Mouse (Mus musculus) intestine, embryonic 14.5 days (tissue): Measurements from ENCODE around the gene Rap1gap2. TPM values are rescaled to one million over a fixed set of nuclear protein-coding genes. Genes with fewer than 3 reads are reported as not detected.
A peak's percentile ranks its signal among the peaks of the same experiment; 100 is the strongest.

Experiments used
- ATAC-seq: fragments of 200-750 bp; cut with Nextera tagmentation; replicated peaks from 2 replicates; pipeline ENCODE4 v1.8.0; 2017; ENCODE audit warnings: low read depth, moderate number of reproducible peaks, moderate TSS enrichment, moderate library complexity; ENCODE audit not compliant: low FRiP score, low TSS enrichment
- DNase-seq: peaks from one replicate; pipeline ENCODE4 v3.0.0-alpha.2; 2018; ENCODE audit warnings: low spot score
- H3K27ac ChIP-seq: fragments of 300-500 bp; sonication (generic); 2 replicates; pipeline ENCODE4 v1.5.1; 2014; ENCODE audit warnings: low read depth, mild to moderate bottlenecking, control low read depth
- H3K27me3 ChIP-seq: fragments of 300-500 bp; sonication (generic); replicated peaks from 2 replicates; pipeline ENCODE4 v1.6.1; 2014; ENCODE audit warnings: low read length, control low read depth; ENCODE audit not compliant: control insufficient read depth, insufficient read depth
- H3K36me3 ChIP-seq: fragments of 300-500 bp; sonication (generic); 2 replicates; pipeline ENCODE4 v1.6.1; 2014; ENCODE audit warnings: low read length, control low read depth; ENCODE audit not compliant: control insufficient read depth, insufficient read depth
- H3K4me1 ChIP-seq: fragments of 300-500 bp; sonication (generic); replicated peaks from 2 replicates; pipeline ENCODE4 v1.6.1; 2014; ENCODE audit warnings: low read length, control low read depth, mixed read lengths; ENCODE audit not compliant: control insufficient read depth, insufficient read depth
- H3K4me2 ChIP-seq: fragments of 300-500 bp; sonication (generic); 2 replicates; pipeline ENCODE4 v1.6.1; 2014; ENCODE audit warnings: low read length
- H3K4me3 ChIP-seq: fragments of 300-500 bp; sonication (generic); 2 replicates; pipeline ENCODE4 v1.5.1; 2014; ENCODE audit warnings: low read depth, low read length, control low read depth, mixed read lengths
- H3K9ac ChIP-seq: fragments of 300-500 bp; sonication (generic); 2 replicates; pipeline ENCODE4 v1.6.1; 2014; ENCODE audit warnings: mild to moderate bottlenecking, low read length
- H3K9me3 ChIP-seq: fragments of 300-500 bp; sonication (generic); 2 replicates; pipeline ENCODE4 v1.6.1; 2016; ENCODE audit warnings: low read length, control low read depth; ENCODE audit not compliant: control insufficient read depth
- WGBS: fragments of 180-500 bp; shearing (Covaris S2); extraction: QIAGEN DNeasy Blood & Tissue Kit; methylation state at CpG from one replicate; pipeline ENCODE4 v1.1.7; 2014; 5-methylcytosine and 5-hydroxymethylcytosine counted together
- polyA plus RNA-seq: library from polyadenylated mRNA; unstranded; fragments of >200 nt; fragmentation: Nextera tagmentation; extraction: Ambion mirVana; gene quantifications from 2 replicates; pipeline ENCODE4 v1.2.1, GENCODE M21; 2014

The Rap1gap2 gene
- polyA plus RNA-seq, 1 experiment from 2014 or later, result 11.6 TPM

DNA sequence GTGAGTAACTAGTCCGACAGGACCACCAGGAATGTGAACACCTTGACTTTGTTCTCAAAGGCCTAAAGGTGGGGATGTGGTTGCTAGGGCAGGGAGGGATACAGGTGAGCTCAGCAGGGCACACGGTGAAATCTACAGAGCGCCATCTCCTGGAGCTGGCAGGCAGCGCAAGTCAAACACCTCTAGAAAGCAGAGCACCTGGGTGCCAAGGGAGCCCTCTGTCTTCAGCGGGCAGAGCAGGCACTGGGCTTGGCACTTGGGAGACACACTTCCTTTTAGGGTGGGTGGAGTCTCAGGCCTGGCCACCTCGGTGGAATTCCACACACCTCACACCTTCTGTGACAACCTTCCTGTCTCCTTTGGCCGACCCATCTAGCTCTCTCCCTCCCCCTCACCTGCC is 145.0 kb downstream of the Rap1gap2 start:
- ATAC-seq (0 out of 2 replicates have a peak, but pooled peaks have one; percentile 33), DNase-seq (no peak)
- no peaks in the 10 kb centered on the region for H3K36me3 ChIP-seq
- no peak overlapping the region for H3K9ac ChIP-seq
- no peaks in the 10 kb centered on the region for H3K9me3 ChIP-seq
- no peaks in the 10 kb centered on the region for H3K27me3 ChIP-seq
- no peak overlapping the region for H3K4me2 ChIP-seq
- WGBS, result 40% methylated on average over 7 of the region's 7 CpGs
- H3K27ac ChIP-seq, result no peak overlapping the region
- H3K4me1 ChIP-seq, result peaks cover 19% of the 10 kb centered on the region
- no peak overlapping the region for H3K4me3 ChIP-seq

DNA sequence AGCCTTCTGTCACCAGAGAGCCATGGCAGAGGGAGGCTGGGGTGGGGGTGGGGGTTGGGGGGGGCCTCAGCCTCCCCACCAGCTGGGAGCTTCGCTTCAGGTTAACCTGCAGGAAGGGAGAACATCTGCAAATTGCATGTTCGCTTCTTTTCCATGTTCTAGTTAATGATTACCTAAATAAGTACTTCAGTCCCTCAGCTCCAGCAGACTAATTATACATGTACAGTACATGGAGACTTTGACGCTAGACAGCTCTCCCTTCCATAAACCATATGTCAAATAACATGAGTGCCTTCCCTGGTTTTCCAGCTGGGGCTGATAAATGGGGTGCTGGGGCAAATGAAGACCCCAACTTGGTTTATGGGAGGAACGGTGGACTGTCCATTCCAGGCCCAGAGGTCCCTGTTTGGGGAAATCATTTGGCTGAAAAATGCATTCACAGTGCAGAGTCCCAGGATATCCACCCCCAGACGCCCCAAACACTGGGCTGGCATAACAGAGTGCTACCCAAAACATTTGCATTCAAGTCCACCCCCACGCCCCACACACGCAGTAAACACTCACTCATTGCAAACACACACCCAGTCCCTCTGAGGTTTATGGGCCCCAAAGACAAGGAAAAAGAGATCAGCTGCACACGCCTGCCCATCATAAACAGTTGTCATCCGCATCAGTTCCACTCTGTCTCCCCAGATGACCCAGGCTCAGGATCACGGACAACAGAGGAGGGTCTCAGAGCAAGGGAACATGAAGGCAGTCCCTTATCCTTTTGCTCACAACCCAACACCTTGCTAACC is 146.3 kb downstream of the Rap1gap2 start:
- 27% methylated on average over 10 of the region's 10 CpGs for WGBS
- no peak overlapping the region for H3K27ac ChIP-seq

DNA sequence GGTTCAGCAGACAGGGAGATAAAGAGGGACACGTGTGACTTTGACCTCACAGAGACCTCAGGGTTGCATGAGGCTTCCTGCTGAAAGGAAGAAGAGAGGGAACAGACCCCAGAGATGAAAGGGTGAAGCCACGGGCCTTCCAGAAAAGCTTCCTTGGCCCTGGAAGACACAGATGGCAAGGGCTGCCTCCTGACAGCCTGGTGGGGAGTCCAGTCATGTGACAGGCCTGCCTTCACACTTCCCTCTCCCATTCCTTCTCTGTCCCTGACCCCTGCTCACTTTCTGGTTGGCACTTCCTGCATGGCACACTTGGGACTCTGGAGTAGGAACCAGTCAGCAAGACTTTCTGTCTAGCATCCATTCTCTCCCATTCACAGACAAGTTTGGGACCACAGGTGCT is 148.1 kb downstream of the Rap1gap2 start:
- 44% methylated on average over 2 of the region's 2 CpGs for WGBS
- no peaks in the 10 kb centered on the region for H3K9me3 ChIP-seq
- no peak overlapping the region for H3K4me2 ChIP-seq
- DNase-seq (no peak), ATAC-seq (no peak)
- no peaks in the 10 kb centered on the region for H3K27me3 ChIP-seq
- H3K4me3 ChIP-seq, result no peak overlapping the region
- peaks cover 12% of the 10 kb centered on the region for H3K4me1 ChIP-seq
- no peaks in the 10 kb centered on the region for H3K36me3 ChIP-seq
- H3K27ac ChIP-seq, result no peak overlapping the region
- no peak overlapping the region for H3K9ac ChIP-seq

More for the DNA sequence above, 146.3 kb downstream of the Rap1gap2 start:
- Histone ChIP-seq H3K4me2 (no peak overlapping the region), H3K4me1 (peaks cover 19% of the 10 kb centered on the region), H3K9me3 (no peaks in the 10 kb centered on the region), H3K36me3 (no peaks in the 10 kb centered on the region), H3K27me3 (no peaks in the 10 kb centered on the region), H3K4me3 (no peak overlapping the region), H3K9ac (no peak overlapping the region)
- DNase-seq, result no peak
- ATAC-seq, result 0 out of 2 replicates have a peak, but pooled peaks have one; percentile 34

DNA sequence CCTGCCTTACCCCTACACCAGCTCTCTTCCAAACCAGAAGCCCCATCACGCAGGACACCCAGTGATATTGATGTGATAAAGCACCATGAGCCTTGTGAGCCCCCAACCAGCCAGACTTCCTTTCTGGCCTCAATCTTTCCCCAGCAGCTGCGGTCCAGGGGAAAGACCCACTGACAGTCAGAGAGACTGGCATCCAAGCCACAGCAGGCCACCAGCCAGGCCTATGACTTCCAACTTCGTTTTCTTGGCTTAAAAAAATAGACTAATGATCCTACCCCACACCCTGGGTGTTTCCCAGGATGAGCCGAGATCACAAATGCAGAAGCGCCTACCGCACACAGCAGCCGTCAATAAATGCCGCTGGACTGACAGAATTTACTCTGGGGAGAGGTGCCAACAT is 151.1 kb downstream of the Rap1gap2 start:
- Histone ChIP-seq H3K27ac (no peak overlapping the region), H3K4me2 (no peak overlapping the region), H3K4me3 (no peak overlapping the region), H3K9me3 (no peaks in the 10 kb centered on the region), H3K27me3 (no peaks in the 10 kb centered on the region), H3K9ac (no peak overlapping the region), H3K36me3 (no peaks in the 10 kb centered on the region), H3K4me1 (peaks cover 7% of the 10 kb centered on the region; the same call in 1 of the 2 replicates)
- DNase-seq (no peak), ATAC-seq (no peak)
- 86% methylated on average over 8 of the region's 8 CpGs for WGBS

DNA sequence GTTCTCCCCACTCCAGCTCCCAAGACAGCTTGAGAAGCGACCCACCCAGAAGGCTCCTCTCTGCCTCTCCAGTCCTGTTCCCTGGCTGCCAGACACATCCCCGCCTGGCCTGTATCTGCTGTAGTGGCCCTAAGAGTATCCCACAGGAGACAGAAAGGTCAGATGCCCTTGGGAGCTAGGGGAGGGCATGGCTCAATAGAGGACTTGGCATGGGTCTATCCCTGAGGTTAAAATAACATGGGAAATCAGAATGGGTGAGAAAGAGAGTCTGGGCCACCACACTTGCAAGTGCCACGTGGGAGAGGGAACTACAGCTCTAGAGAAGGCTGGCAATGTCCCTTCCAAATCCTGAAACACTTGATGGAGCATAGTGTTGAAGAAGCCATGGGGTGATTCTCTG is 152.3 kb downstream of the Rap1gap2 start:
- no peaks in the 10 kb centered on the region for H3K27me3 ChIP-seq
- 80% methylated on average over 3 of the region's 3 CpGs for WGBS
- no peak overlapping the region for H3K27ac ChIP-seq
- DNase-seq (no peak), ATAC-seq (no peak)
- no peaks in the 10 kb centered on the region for H3K36me3 ChIP-seq
- no peaks in the 10 kb centered on the region for H3K4me1 ChIP-seq
- H3K4me2 ChIP-seq, result no peak overlapping the region
- no peak overlapping the region for H3K4me3 ChIP-seq
- H3K9ac ChIP-seq, result no peak overlapping the region
- H3K9me3 ChIP-seq, result no peaks in the 10 kb centered on the region

DNA sequence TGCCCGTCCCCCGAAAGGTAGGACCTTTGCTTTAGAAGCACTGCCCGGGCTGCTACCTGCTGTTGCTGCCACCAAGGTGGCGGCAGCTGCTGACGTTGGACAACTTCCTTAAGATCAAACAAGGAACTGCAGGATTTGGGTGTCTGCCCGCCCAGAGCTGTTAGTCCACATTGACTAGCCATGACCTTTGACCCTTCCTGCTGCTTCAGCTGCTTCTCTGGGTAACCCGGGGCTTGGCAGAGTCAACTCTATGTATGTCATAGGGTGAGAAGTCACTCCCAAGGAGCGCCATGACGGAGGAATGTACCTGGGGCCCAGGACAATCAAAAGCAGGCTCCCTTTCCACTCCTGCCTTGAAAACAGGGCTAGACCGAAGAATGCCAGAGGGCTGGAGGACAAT is 153.5 kb downstream of the Rap1gap2 start:
- H3K4me2 ChIP-seq, result no peak overlapping the region
- ATAC-seq (0 out of 2 replicates have a peak, but pooled peaks have one; percentile 14), DNase-seq (no peak)
- 64% methylated on average over 10 of the region's 10 CpGs for WGBS
- H3K9me3 ChIP-seq, result no peaks in the 10 kb centered on the region
- no peaks in the 10 kb centered on the region for H3K36me3 ChIP-seq
- H3K4me3 ChIP-seq, result no peak overlapping the region
- H3K27ac ChIP-seq, result no peak overlapping the region
- H3K27me3 ChIP-seq, result no peaks in the 10 kb centered on the region
- H3K4me1 ChIP-seq, result no peaks in the 10 kb centered on the region
- no peak overlapping the region for H3K9ac ChIP-seq

DNA sequence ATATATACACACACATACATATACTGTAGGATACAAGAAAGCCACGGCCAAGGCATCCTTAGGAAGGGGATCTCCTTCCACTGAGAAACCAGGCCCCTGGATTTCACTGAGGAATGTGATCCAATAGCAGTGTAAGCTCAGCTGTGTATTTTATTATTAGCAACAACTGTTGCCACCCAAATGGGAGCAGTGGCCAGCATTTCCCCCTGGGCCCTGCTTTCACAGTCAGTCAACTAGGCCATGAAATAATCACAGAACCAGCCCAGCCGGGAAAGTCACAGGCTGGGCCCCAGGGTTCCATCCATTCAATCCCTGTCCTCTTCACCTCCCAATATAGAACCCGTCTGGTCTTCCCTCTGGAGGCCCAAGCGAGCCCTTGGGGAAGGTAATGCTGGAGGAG is 162.2 kb downstream of the Rap1gap2 start:
- H3K27me3 ChIP-seq, result no peaks in the 10 kb centered on the region
- H3K9ac ChIP-seq, result no peak overlapping the region
- H3K27ac ChIP-seq, result no peak overlapping the region
- ATAC-seq (no peak), DNase-seq (no peak)
- no peak overlapping the region for H3K4me2 ChIP-seq
- H3K36me3 ChIP-seq, result no peaks in the 10 kb centered on the region
- no peaks in the 10 kb centered on the region for H3K4me1 ChIP-seq
- 63% methylated on average over 4 of the region's 4 CpGs for WGBS
- peaks cover 6% of the 10 kb centered on the region; the same call in 1 of the 2 replicates for H3K9me3 ChIP-seq
- H3K4me3 ChIP-seq, result no peak overlapping the region

DNA sequence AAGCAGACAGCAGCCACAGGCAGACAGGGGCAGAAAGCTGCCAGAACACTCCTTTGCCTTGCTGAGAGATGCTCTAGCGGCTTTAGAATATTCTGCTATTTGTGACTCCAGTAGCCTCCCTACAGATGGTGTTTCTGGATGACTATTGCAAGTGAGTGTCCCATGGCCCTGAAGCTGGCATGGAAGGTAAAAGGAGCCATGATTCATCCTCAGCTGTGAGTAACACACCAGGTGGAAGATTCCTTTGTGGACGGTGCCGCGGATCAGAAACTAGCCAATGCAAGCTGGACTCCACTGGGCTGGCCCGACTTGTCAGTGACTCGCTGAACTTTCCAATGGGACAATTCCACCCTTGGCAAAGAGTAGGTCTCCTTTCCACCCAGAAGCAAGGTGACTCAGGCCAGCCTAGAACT is 162.7 kb downstream of the Rap1gap2 start:
- no peaks in the 10 kb centered on the region for H3K27me3 ChIP-seq
- 84% methylated on average over 6 of the region's 6 CpGs for WGBS
- no peak overlapping the region for H3K9ac ChIP-seq
- no peaks in the 10 kb centered on the region for H3K4me1 ChIP-seq
- H3K27ac ChIP-seq, result no peak overlapping the region
- ATAC-seq, result no peak
- no peak overlapping the region for H3K4me2 ChIP-seq
- no peak overlapping the region for H3K4me3 ChIP-seq
- H3K9me3 ChIP-seq, result peaks cover 6% of the 10 kb centered on the region; the same call in 1 of the 2 replicates
- no peaks in the 10 kb centered on the region for H3K36me3 ChIP-seq
- DNase-seq, result no peak

DNA sequence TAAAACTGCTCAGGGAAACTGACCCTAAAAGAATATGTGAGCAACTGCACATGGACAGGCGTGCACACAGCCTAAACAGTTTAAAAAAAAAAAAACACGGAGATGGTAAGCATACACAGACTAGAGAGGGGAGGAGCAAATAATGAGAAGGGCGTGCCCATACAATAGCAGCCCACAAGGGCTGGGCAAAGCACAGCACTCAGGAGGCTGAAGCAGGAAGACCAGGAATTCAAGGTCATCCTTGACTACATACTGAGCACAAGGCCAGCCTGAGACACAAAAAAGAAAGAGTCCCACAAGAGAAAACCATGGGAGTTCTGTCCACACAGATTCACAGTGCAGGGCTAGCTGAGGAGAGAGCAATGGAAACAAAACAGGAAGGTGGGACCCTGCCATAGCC is 165.1 kb downstream of the Rap1gap2 start:
- H3K4me2 ChIP-seq, result no peak overlapping the region
- no peak for ATAC-seq

More for the DNA sequence above, 165.1 kb downstream of the Rap1gap2 start:
- H3K4me3 ChIP-seq, result no peak overlapping the region
- H3K36me3 ChIP-seq, result no peaks in the 10 kb centered on the region
- no peak for DNase-seq
- H3K9ac ChIP-seq, result no peak overlapping the region
- peaks cover 6% of the 10 kb centered on the region; the same call in 1 of the 2 replicates for H3K9me3 ChIP-seq
- no peak overlapping the region for H3K27ac ChIP-seq
- 81% methylated on average over 3 of the region's 3 CpGs for WGBS
- H3K4me1 ChIP-seq, result no peaks in the 10 kb centered on the region
- H3K27me3 ChIP-seq, result no peaks in the 10 kb centered on the region
